In the genomic region with DNA sequence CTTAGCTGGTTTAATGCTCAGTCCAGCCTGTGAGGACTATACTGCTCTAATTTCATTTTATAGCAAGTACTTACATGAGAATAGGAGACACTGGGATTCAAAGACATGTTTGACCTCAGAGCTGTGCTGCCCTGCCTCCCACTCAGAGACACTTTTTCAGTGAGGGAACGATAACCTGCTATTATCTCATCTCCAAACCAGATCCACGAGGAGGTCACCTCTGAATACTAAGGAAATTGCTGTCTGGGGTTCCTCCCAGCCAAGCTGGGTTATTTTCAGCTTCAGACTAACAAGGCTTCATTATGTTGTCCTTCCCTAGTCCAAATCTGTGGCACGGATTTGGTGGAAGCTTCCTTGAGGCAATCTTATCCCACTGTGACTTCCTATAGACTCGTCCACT, we compare ENCODE assay signal across 24 mouse cellular contexts. TPM values are rescaled to one million over a fixed set of nuclear protein-coding genes. Genes with fewer than 3 reads are reported as not detected.
"Had no signal": no experiment of that assay in that cellular context is flagged by ENCODE, and none has a peak within 500 bp of the region (broad histone marks: within the 10 kb centered on the region; RNA-seq: fewer than 3 reads in every experiment).

No protein-coding gene starts in this region.

- H3K9ac ChIP-seq: lung, embryonic 14.5 days; midbrain, embryonic 12.5 days; neural tube, embryonic 13.5 days; neural tube, embryonic 15.5 days; stomach, embryonic 15.5 days had no signal

- H3K4me3 ChIP-seq: midbrain, embryonic 10.5 days; midbrain, embryonic 12.5 days; myocyte; neural tube, embryonic 13.5 days; neural tube, embryonic 15.5 days; stomach, embryonic 15.5 days had no signal

- H3K4me1 ChIP-seq: midbrain, embryonic 12.5 days; neural tube, embryonic 13.5 days; neural tube, embryonic 15.5 days; stomach, embryonic 15.5 days had no signal

- ATAC-seq: midbrain, embryonic 16.5 days had no signal

- DNase-seq: lung, adult 18-20 months; lung, embryonic 14.5 days; lung, postnatal 10 days; lung, postnatal 4 days; midbrain, embryonic 14.5 days; right cerebral cortex, postnatal 14 days; thymus, adult 2 months; thymus, postnatal 25 days; thymus, postnatal 4 days had no signal

- H3K36me3 ChIP-seq: midbrain, embryonic 10.5 days; midbrain, embryonic 12.5 days; neural tube, embryonic 13.5 days; neural tube, embryonic 15.5 days; stomach, embryonic 15.5 days had no signal

- H3K27me3 ChIP-seq: midbrain, embryonic 12.5 days; neural tube, embryonic 13.5 days; neural tube, embryonic 15.5 days; stomach, embryonic 15.5 days had no signal

- H3K9me3 ChIP-seq: midbrain, embryonic 10.5 days; midbrain, embryonic 12.5 days; neural tube, embryonic 13.5 days; neural tube, embryonic 15.5 days; stomach, embryonic 15.5 days had no signal

- H3K4me2 ChIP-seq: lung, embryonic 14.5 days; midbrain, embryonic 12.5 days; neural tube, embryonic 13.5 days; neural tube, embryonic 15.5 days; stomach, embryonic 15.5 days had no signal

- H3K27ac ChIP-seq: midbrain, embryonic 10.5 days; midbrain, embryonic 12.5 days; neural tube, embryonic 13.5 days; neural tube, embryonic 15.5 days; stomach, embryonic 15.5 days; stomach, postnatal 0 days had no signal

RNA-seq across cellular contexts. Expression of gene Gm17662, which starts 37.2 kb away (rescaled TPM):
- total RNA-seq: megakaryocyte, adult 5-6 weeks; megakaryocyte-erythroid progenitor cell, adult 5-6 weeks had no signal
- polyA plus RNA-seq: lung, embryonic 14.5 days; lung, embryonic 16.5 days; midbrain, embryonic 10.5 days; midbrain, embryonic 12.5 days; midbrain, embryonic 14.5 days; midbrain, embryonic 16.5 days; myocyte; neural tube, embryonic 11.5 days; neural tube, embryonic 13.5 days; neural tube, embryonic 15.5 days; spleen, adult 2 months; stomach, embryonic 15.5 days; stomach, postnatal 0 days; testis, adult 2 months; thymus, adult 2 months; urinary bladder, adult 2 months had no signal

RNA-seq across cellular contexts. Expression of gene C8b, which starts 53.8 kb away (rescaled TPM):
- total RNA-seq: megakaryocyte, adult 5-6 weeks; megakaryocyte-erythroid progenitor cell, adult 5-6 weeks had no signal
- polyA plus RNA-seq: lung, embryonic 14.5 days; midbrain, embryonic 12.5 days; midbrain, embryonic 14.5 days; midbrain, embryonic 16.5 days; myocyte; neural tube, embryonic 13.5 days; spleen, adult 2 months; thymus, adult 2 months; urinary bladder, adult 2 months had no signal

RNA-seq across cellular contexts. Expression of gene C8a, which starts 56.3 kb away (rescaled TPM):
- total RNA-seq: megakaryocyte, adult 5-6 weeks; megakaryocyte-erythroid progenitor cell, adult 5-6 weeks had no signal
- polyA plus RNA-seq: lung, embryonic 14.5 days; midbrain, embryonic 10.5 days; midbrain, embryonic 12.5 days; midbrain, embryonic 14.5 days; midbrain, embryonic 16.5 days; myocyte; neural tube, embryonic 11.5 days; neural tube, embryonic 13.5 days; spleen, adult 2 months; stomach, postnatal 0 days; thymus, adult 2 months; urinary bladder, adult 2 months had no signal
